Mouse (Mus musculus): Measurements from ENCODE around the gene Asic5. TPM values are rescaled to one million over a fixed set of nuclear protein-coding genes. Genes with fewer than 3 reads are reported as not detected.

Gene Asic5
- total and polyA plus RNA-seq, 2 experiments from 2014 or later, result 0.52 TPM; not detected in 1

DNA sequence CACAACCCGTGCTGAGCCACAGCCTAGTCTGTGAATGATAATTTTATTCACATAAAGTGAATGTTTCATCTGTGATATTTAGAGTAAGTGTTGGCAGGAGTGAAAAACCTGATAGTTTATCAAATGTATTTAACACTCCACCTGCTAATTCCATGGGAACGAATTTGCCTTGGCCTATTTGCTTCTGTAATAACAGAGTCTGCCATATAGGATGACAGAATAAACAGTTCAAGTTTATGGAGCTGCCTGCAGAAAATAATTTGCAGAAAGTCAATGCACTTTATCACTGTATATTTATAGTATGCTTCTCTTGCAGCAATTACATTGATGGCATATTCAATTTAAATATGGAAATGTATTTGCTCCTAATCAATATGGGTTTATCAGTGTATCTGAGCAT, 30.3 kb upstream of the Asic5 start:
- Histone ChIP-seq H3K4me2 (ENCODE audit: low read depth, low read length) (no peak overlapping the region), H3K4me1 (ENCODE audit: insufficient read depth, low read length) (no peaks in the 10 kb centered on the region), H3K36me3 (ENCODE audit: insufficient read depth, low read length) (no peaks in the 10 kb centered on the region), H3K9me3 (ENCODE audit: low read length) (no peaks in the 10 kb centered on the region), H3K27ac (no peak overlapping the region), H3K4me3 (ENCODE audit: low read length) (no peak overlapping the region), H3K27me3 (ENCODE audit: insufficient read depth, low read length) (no peaks in the 10 kb centered on the region), H3K9ac (replicated peaks; ENCODE audit: low read length) (no peak overlapping the region)
- DNase-seq (ENCODE audit: low spot score) (no peak), ATAC-seq (no peak)
- WGBS, result 74% methylated on average over 2 of the region's 2 CpGs
- TF ChIP-seq CTCF (IDR thresholded peaks at IDR 0.05; ENCODE audit: low read depth), result no peak

DNA sequence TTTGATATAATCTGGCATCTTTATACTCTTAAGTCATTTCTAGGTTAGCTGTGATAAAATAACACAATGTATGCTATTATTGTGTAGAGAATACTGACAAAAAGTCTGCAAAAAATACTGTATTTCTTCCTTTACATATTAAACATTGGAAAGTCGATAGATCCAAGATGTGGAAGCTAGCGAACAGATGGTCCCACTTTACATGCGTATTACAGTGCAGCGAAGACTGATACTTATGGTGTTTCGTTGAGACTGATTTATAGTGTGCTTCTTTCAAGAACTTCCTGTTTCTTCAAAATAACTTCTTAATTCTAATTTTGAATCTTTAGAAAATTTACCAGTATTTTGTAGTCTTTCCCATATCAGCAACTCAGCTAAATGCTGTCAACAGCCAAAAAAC, 24.6 kb upstream of the Asic5 start:
- Histone ChIP-seq H3K9ac (replicated peaks; ENCODE audit: low read length) (no peak overlapping the region), H3K4me2 (ENCODE audit: low read depth, low read length) (no peak overlapping the region), H3K36me3 (ENCODE audit: insufficient read depth, low read length) (no peaks in the 10 kb centered on the region), H3K27ac (no peak overlapping the region), H3K4me1 (ENCODE audit: insufficient read depth, low read length) (no peaks in the 10 kb centered on the region), H3K9me3 (ENCODE audit: low read length) (no peaks in the 10 kb centered on the region), H3K27me3 (ENCODE audit: insufficient read depth, low read length) (no peaks in the 10 kb centered on the region), H3K4me3 (ENCODE audit: low read length) (no peak overlapping the region)
- no peak for TF ChIP-seq CTCF (IDR thresholded peaks at IDR 0.05; ENCODE audit: low read depth)
- 84% methylated on average over 5 of the region's 5 CpGs for WGBS
- DNase-seq (ENCODE audit: low spot score) (no peak), ATAC-seq (no peak)

DNA sequence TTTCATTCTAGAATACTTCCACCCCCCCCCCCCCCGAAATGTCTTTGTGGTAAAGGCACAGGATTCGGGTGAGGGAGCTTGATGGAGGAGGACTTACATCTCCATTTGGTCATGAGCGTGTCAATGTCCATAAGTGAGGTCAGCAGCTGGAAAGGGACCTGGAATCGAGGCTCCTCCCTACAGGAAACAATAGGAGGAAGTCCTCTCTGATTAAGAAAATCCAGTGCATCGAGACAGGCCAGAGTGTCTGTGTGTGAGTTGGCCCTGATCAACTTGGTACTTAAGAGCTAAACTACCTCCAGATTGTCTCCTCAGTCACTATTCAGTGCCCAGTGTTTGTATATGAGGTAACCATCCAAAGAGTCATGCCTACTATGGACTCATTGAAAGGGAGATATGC, 20.8 kb upstream of the Asic5 start:
- no peak overlapping the region for H3K27ac ChIP-seq
- no peak overlapping the region for H3K4me2 ChIP-seq (ENCODE audit: low read depth, low read length)
- H3K9ac ChIP-seq (replicated peaks; ENCODE audit: low read length), result no peak overlapping the region
- ATAC-seq (no peak), DNase-seq (ENCODE audit: low spot score) (no peak)
- no peaks in the 10 kb centered on the region for H3K9me3 ChIP-seq (ENCODE audit: low read length)
- H3K36me3 ChIP-seq (ENCODE audit: insufficient read depth, low read length), result no peaks in the 10 kb centered on the region
- no peak overlapping the region for H3K4me3 ChIP-seq (ENCODE audit: low read length)
- H3K27me3 ChIP-seq (ENCODE audit: insufficient read depth, low read length), result no peaks in the 10 kb centered on the region
- TF ChIP-seq CTCF (IDR thresholded peaks at IDR 0.05; ENCODE audit: low read depth), result no peak
- no peaks in the 10 kb centered on the region for H3K4me1 ChIP-seq (ENCODE audit: insufficient read depth, low read length)
- WGBS, result 88% methylated on average over 5 of the region's 5 CpGs

DNA sequence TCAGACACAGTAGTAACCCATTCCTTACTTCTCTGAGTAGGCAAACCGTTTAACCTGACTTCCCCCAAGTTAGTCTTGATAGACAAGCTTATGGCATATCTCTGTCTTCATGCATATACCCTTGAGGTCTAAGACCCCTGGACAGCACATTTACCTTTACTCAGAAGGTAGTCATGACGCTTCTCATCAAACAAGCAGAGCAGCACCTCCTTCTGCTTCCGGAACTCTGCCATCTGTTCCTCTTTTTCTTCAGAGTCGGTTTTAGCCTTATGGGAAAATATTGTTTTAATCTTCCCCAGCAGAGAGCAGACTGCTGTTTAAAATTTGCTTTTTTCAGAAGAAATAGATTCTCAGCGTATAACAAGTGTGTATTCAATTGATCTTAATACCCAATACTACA, 18.3 kb upstream of the Asic5 start:
- WGBS, result 69% methylated on average over 5 of the region's 5 CpGs
- no peak overlapping the region for H3K4me3 ChIP-seq (ENCODE audit: low read length)
- no peak for DNase-seq (ENCODE audit: low spot score)
- no peaks in the 10 kb centered on the region for H3K9me3 ChIP-seq (ENCODE audit: low read length)
- H3K27me3 ChIP-seq (ENCODE audit: insufficient read depth, low read length), result no peaks in the 10 kb centered on the region
- no peak for TF ChIP-seq CTCF (IDR thresholded peaks at IDR 0.05; ENCODE audit: low read depth)
- no peaks in the 10 kb centered on the region for H3K4me1 ChIP-seq (ENCODE audit: insufficient read depth, low read length)
- no peak overlapping the region for H3K27ac ChIP-seq
- no peaks in the 10 kb centered on the region for H3K36me3 ChIP-seq (ENCODE audit: insufficient read depth, low read length)
- H3K9ac ChIP-seq (replicated peaks; ENCODE audit: low read length), result no peak overlapping the region
- H3K4me2 ChIP-seq (ENCODE audit: low read depth, low read length), result no peak overlapping the region
- ATAC-seq, result no peak

DNA sequence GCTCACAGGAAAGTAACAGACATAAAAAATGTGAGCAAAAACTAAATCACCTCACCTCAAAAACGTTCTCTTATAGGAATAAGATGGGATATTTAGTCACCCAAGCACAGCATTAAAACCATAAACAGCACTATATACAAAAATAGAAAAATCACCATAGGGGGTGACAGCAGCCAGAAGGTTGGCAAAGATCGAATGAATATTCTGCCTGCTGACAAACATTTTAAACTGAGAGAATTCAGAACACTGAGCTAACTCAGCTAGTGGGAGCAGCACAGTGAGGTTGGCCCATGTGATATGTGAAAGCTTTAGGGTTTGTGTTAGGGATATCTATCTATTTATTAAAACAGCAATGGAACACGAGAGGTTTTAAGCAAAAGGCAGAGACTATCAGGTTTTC, 17.5 kb upstream of the Asic5 start:
- H3K4me2 ChIP-seq (ENCODE audit: low read depth, low read length), result no peak overlapping the region
- DNase-seq (ENCODE audit: low spot score), result no peak
- no peaks in the 10 kb centered on the region for H3K9me3 ChIP-seq (ENCODE audit: low read length)
- no peak for TF ChIP-seq CTCF (IDR thresholded peaks at IDR 0.05; ENCODE audit: low read depth)
- no peak for ATAC-seq
- H3K27me3 ChIP-seq (ENCODE audit: insufficient read depth, low read length), result no peaks in the 10 kb centered on the region
- 62% methylated on average over 3 of the region's 3 CpGs for WGBS
- H3K27ac ChIP-seq, result no peak overlapping the region
- no peaks in the 10 kb centered on the region for H3K36me3 ChIP-seq (ENCODE audit: insufficient read depth, low read length)
- no peak overlapping the region for H3K9ac ChIP-seq (replicated peaks; ENCODE audit: low read length)
- no peaks in the 10 kb centered on the region for H3K4me1 ChIP-seq (ENCODE audit: insufficient read depth, low read length)
- no peak overlapping the region for H3K4me3 ChIP-seq (ENCODE audit: low read length)

DNA sequence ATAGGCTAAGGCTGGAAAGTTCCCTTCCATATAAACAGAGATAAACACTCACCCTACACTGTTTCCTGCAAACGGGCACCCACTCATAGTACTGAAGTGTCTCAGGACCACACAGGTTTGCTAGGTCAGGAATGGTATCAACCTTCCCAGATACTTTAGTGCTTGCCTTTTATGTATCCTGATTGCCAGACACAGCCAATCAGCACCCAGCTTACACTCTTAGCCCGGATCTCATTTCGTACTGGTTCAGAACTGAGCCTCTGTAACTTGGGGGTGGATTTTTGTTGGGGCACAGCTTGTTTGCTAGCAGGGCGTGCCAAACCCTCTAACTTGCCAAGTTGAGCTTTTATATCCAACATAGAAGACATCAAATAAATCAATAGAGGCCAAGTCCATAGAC, 6.5 kb upstream of the Asic5 start:
- Histone ChIP-seq H3K4me3 (ENCODE audit: low read length) (no peak overlapping the region), H3K27me3 (ENCODE audit: insufficient read depth, low read length) (no peaks in the 10 kb centered on the region), H3K9me3 (ENCODE audit: low read length) (no peaks in the 10 kb centered on the region), H3K9ac (replicated peaks; ENCODE audit: low read length) (no peak overlapping the region), H3K4me2 (ENCODE audit: low read depth, low read length) (no peak overlapping the region), H3K4me1 (ENCODE audit: insufficient read depth, low read length) (no peaks in the 10 kb centered on the region), H3K27ac (no peak overlapping the region), H3K36me3 (ENCODE audit: insufficient read depth, low read length) (no peaks in the 10 kb centered on the region)
- WGBS, result 68% methylated on average over 4 of the region's 4 CpGs
- DNase-seq (ENCODE audit: low spot score) (no peak), ATAC-seq (no peak)
- no peak for TF ChIP-seq CTCF (IDR thresholded peaks at IDR 0.05; ENCODE audit: low read depth)

DNA sequence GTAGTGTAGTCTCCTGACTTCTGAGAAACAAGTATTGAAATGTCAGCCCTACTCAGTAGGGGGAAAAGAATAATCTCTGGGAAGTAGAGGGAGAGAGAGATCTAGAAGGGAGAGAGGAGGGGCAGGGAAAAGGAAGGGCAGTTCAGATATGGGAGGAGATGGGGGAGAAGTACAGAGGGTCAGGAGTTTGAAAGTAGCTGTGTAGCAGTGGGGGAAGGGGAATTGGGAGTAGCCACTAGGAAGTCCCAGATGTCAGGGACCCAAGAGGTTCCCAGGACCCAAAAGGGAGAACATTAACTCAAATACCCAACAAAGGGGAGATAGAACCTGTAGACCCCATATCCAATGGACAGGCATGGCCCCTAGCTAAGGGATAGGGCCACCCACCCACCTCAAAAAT, 6.0 kb upstream of the Asic5 start, which contains the start of gene Tdo2:
Gene Tdo2, minus strand, starts transcription at position 101 of the 400 bp plus-strand sequence.
- no peaks in the 10 kb centered on the region for H3K36me3 ChIP-seq (ENCODE audit: insufficient read depth, low read length)
- H3K9ac ChIP-seq (replicated peaks; ENCODE audit: low read length), result no peak within 1 kb of the TSS
- H3K4me1 ChIP-seq (ENCODE audit: insufficient read depth, low read length), result no peaks in the 10 kb centered on the region
- H3K27me3 ChIP-seq (ENCODE audit: insufficient read depth, low read length), result no peaks in the 10 kb centered on the region
- ATAC-seq, result no peak
- no peak within 1 kb of the TSS for H3K4me3 ChIP-seq (ENCODE audit: low read length)
- no peak for DNase-seq (ENCODE audit: low spot score)
- H3K4me2 ChIP-seq (ENCODE audit: low read depth, low read length), result no peak within 1 kb of the TSS
- H3K9me3 ChIP-seq (ENCODE audit: low read length), result no peaks in the 10 kb centered on the region
- no peak for TF ChIP-seq CTCF (IDR thresholded peaks at IDR 0.05; ENCODE audit: low read depth)
- no peak within 1 kb of the TSS for H3K27ac ChIP-seq
